Mouse (Mus musculus) MEL (cell line): ENCODE data around the gene Prkd1. TPM values are rescaled to one million over a fixed set of nuclear protein-coding genes. Genes with fewer than 3 reads are reported as not detected.

Source experiments
- DNase-seq: peaks from one replicate; pipeline ENCODE4 v3.0.0; 2011; ENCODE audit warnings: low read depth, low spot score
- H3K27ac ChIP-seq: 2 replicates; pipeline ENCODE4 v1.5.1; 2012; ENCODE audit warnings: low read depth, mild to moderate bottlenecking, control low read depth, low read length, moderate library complexity; ENCODE audit not compliant: control insufficient read depth
- H3K27me3 ChIP-seq, 2 experiments: fragments of 150-350 bp in 1 of 2; sonication (generic) in 1 of 2; 2 replicates each; pipeline ENCODE4 v1.6.1; 2012; ENCODE audit warnings: low read length in 2 of 2, mild to moderate bottlenecking in 2 of 2, improper control_type of control experiment in 1 of 2, moderate library complexity in 1 of 2; ENCODE audit not compliant: insufficient read depth in 2 of 2, control insufficient read depth in 1 of 2
- H3K36me3 ChIP-seq, 2 experiments: 2 replicates each; pipeline ENCODE4 v1.6.1; 2012 to 2014; ENCODE audit warnings: low read length in 2 of 2, improper control_type of control experiment in 1 of 2, inconsistent platforms in 1 of 2, mild to moderate bottlenecking in 1 of 2; ENCODE audit not compliant: insufficient read depth in 2 of 2, control insufficient read depth in 1 of 2
- H3K4me1 ChIP-seq, 2 experiments: fragments of 150-350 bp in 1 of 2; sonication (generic) in 1 of 2; 2 replicates each; pipeline ENCODE4 v1.6.1; 2012; ENCODE audit warnings: low read length in 2 of 2, improper control_type of control experiment in 1 of 2, mild to moderate bottlenecking in 1 of 2; ENCODE audit not compliant: insufficient read depth in 2 of 2, control insufficient read depth in 1 of 2
- H3K4me3 ChIP-seq, 2 experiments: fragments of 150-350 bp in 1 of 2; sonication (generic) in 1 of 2; 2 replicates each; pipeline ENCODE4 v1.5.1; 2012; ENCODE audit warnings: low read depth in 2 of 2, low read length in 2 of 2, mild to moderate bottlenecking in 2 of 2, moderate library complexity in 2 of 2, control low read depth in 1 of 2, improper control_type of control experiment in 1 of 2; ENCODE audit not compliant: control insufficient read depth in 1 of 2, insufficient read depth in 1 of 2
- H3K79me2 ChIP-seq: 2 replicates; pipeline ENCODE4 v1.6.1; 2012; ENCODE audit warnings: mild to moderate bottlenecking, low read length, moderate library complexity; ENCODE audit not compliant: control insufficient read depth, poor library complexity, insufficient read depth
- H3K9ac ChIP-seq: 2 replicates; pipeline ENCODE4 v1.6.1; 2012; ENCODE audit warnings: low read depth, mild to moderate bottlenecking, control low read depth, low read length, moderate library complexity; ENCODE audit not compliant: control insufficient read depth, poor library complexity, severe bottlenecking
- H3K9me3 ChIP-seq: fragments of 150-350 bp; sonication (generic); replicated peaks from 2 replicates; pipeline ENCODE4 v1.6.1; 2012; ENCODE audit warnings: mild to moderate bottlenecking, low read length, improper control_type of control experiment, moderate library complexity; ENCODE audit not compliant: insufficient read depth
- CHD2 ChIP-seq: IDR thresholded peaks from 2 replicates; pipeline ENCODE4 v1.6.1; 2011; ENCODE audit warnings: low read length, improper control_type of control experiment
- GATA1 ChIP-seq: IDR thresholded peaks from 2 replicates; pipeline ENCODE4 v1.6.1; 2011; ENCODE audit warnings: low read depth, low read length, improper control_type of control experiment
- JUND ChIP-seq: IDR thresholded peaks from 2 replicates; pipeline ENCODE4 v1.6.1; 2011; ENCODE audit warnings: low read depth, mild to moderate bottlenecking, improper control_type of control experiment, low read length
- KAT2A ChIP-seq: conservative IDR thresholded peaks from 2 replicates; pipeline ENCODE4 v1.6.1; 2012; ENCODE audit warnings: low read depth, low read length, improper control_type of control experiment, inconsistent platforms
- MAFK ChIP-seq: IDR thresholded peaks from 2 replicates; pipeline ENCODE4 v1.6.1; 2011; ENCODE audit warnings: low read depth, mild to moderate bottlenecking, low read length, improper control_type of control experiment, borderline replicate concordance
- MEF2A ChIP-seq: IDR thresholded peaks from 2 replicates; pipeline ENCODE4 v1.6.1; 2014; ENCODE audit warnings: low read depth, mild to moderate bottlenecking, inconsistent platforms, low read length, improper control_type of control experiment; ENCODE audit not compliant: poor library complexity, insufficient replicate concordance, severe bottlenecking; ENCODE audit errors: extremely low read depth
- MXI1 ChIP-seq: IDR thresholded peaks from 2 replicates; pipeline ENCODE4 v1.6.1; 2011; ENCODE audit warnings: mild to moderate bottlenecking, low read depth, low read length, improper control_type of control experiment
- MYB ChIP-seq: IDR thresholded peaks from 2 replicates; pipeline ENCODE4 v1.6.1; 2011; ENCODE audit warnings: mild to moderate bottlenecking, low read depth, low read length, improper control_type of control experiment
- MYC ChIP-seq: IDR thresholded peaks from 2 replicates; pipeline ENCODE4 v1.6.1; 2011; ENCODE audit warnings: low read depth, mild to moderate bottlenecking, low read length, improper control_type of control experiment, moderate library complexity
- NELFE ChIP-seq: IDR thresholded peaks from 2 replicates; pipeline ENCODE4 v1.6.1; 2011; ENCODE audit warnings: low read depth, low read length, improper control_type of control experiment
- SIN3A ChIP-seq: IDR thresholded peaks from 2 replicates; pipeline ENCODE4 v1.6.1; 2012; ENCODE audit warnings: low read length, improper control_type of control experiment, inconsistent platforms
- USF2 ChIP-seq, 2 experiments: IDR thresholded peaks; 2 replicates each; pipeline ENCODE4 v1.6.1; 2011 to 2012; ENCODE audit warnings: improper control_type of control experiment in 2 of 2, low read length in 2 of 2, borderline replicate concordance in 1 of 2, inconsistent platforms in 1 of 2, low read depth in 1 of 2, mild to moderate bottlenecking in 1 of 2; ENCODE audit not compliant: insufficient read depth in 1 of 2
- ZC3H11A ChIP-seq: IDR thresholded peaks from 2 replicates; pipeline ENCODE4 v1.6.1; 2012; ENCODE audit warnings: low read depth, mild to moderate bottlenecking, inconsistent platforms, low read length, improper control_type of control experiment
- ZKSCAN1 ChIP-seq: IDR thresholded peaks from 2 replicates; pipeline ENCODE4 v1.6.1; 2012; ENCODE audit warnings: low read depth, mild to moderate bottlenecking, inconsistent platforms, low read length, improper control_type of control experiment, moderate library complexity
- ZMIZ1 ChIP-seq: IDR thresholded peaks from 2 replicates; pipeline ENCODE4 v1.6.1; 2012; ENCODE audit warnings: low read depth, mild to moderate bottlenecking, inconsistent platforms, low read length, improper control_type of control experiment, moderate library complexity
- ZNF384 ChIP-seq: IDR thresholded peaks from 2 replicates; pipeline ENCODE4 v1.6.1; 2012; ENCODE audit warnings: low read depth, mild to moderate bottlenecking, inconsistent platforms, low read length, improper control_type of control experiment
- polyA plus RNA-seq, 2 experiments: library from polyadenylated mRNA; stranded (reverse) in 1 of 2; unstranded in 1 of 2; fragments of >175 nt in 1 of 2; fragments of >200 nt in 1 of 2; gene quantifications; 2 replicates each; pipeline versions ENCODE4 v1.2.1 to v1.2.4; 2012; ENCODE audit warnings: low replicate concordance in 2 of 2, low read depth in 1 of 2; ENCODE audit not compliant: insufficient read length in 2 of 2, insufficient read depth in 1 of 2, missing spikeins in 1 of 2
- total RNA-seq: library from RNA; depleted of rRNA; stranded (reverse); fragments of 300-350 nt; gene quantifications from 2 replicates; pipeline ENCODE4 v1.2.3, GENCODE M21; 2012

The Prkd1 gene
- total and polyA plus RNA-seq, 3 experiments, result not detected

DNA sequence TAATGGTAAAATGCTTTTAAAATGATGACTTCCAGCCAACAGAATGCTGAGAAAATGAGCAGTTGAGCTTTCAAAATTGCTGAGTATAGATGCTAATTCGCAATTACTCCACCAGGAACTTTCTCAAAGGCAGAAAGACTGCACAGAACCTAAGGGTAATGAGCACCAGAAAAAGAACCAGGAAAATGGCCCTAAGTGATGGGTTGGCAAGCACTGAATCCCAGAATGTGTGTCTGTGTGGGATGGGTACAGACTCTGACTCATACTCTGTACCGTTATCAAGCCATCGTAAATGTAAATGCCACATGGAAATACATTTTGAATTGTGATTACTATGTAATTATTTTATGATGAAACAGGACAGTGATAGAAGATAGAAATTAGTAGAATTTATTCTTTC, 197.1 kb downstream of the Prkd1 start:
- TF ChIP-seq MYC, result no peak
- no peak for TF ChIP-seq ZC3H11A
- no peak for TF ChIP-seq CHD2
- TF ChIP-seq MEF2A, result no peak
- TF ChIP-seq NELFE, result no peak
- TF ChIP-seq MXI1, result no peak
- TF ChIP-seq MYB, result no peak

GRCm38 (mm10) chr12:50436660-50437059, 212.2 kb downstream of the Prkd1 start:
- no peak for TF ChIP-seq JUND
- TF ChIP-seq NELFE, result no peak
- TF ChIP-seq KAT2A, result no peak
- no peak for TF ChIP-seq USF2 (IDR thresholded peaks at IDR 0.05; ENCODE audit: borderline replicate concordance in 1 of 2, insufficient read depth in 1 of 2, low read depth in 1 of 2, low read length in 2 of 2)
- TF ChIP-seq GATA1, result no peak
- no peak for TF ChIP-seq ZC3H11A
- no peak for TF ChIP-seq ZMIZ1
- no peak for TF ChIP-seq SIN3A
- TF ChIP-seq MXI1, result no peak
- no peak for TF ChIP-seq ZKSCAN1
- TF ChIP-seq MAFK, result no peak
- TF ChIP-seq ZNF384, result no peak

More for the DNA sequence above, 197.1 kb downstream of the Prkd1 start:
- Histone ChIP-seq H3K27ac (no peak overlapping the region), H3K4me1 (no peaks in the 10 kb centered on the region), H3K79me2 (no peaks in the 10 kb centered on the region), H3K27me3 (no peaks in the 10 kb centered on the region; a peak in 1 of 4 replicates), H3K4me3 (no peak overlapping the region), H3K9ac (no peak overlapping the region), H3K36me3 (no peaks in the 10 kb centered on the region), H3K9me3 (no peaks in the 10 kb centered on the region)
- no peak for DNase-seq

More at GRCm38 (mm10) chr12:50436660-50437059, 212.2 kb downstream of the Prkd1 start:
- no peak overlapping the region for H3K27ac ChIP-seq
- no peaks in the 10 kb centered on the region for H3K27me3 ChIP-seq
- H3K9me3 ChIP-seq, result no peaks in the 10 kb centered on the region
- H3K4me3 ChIP-seq, result no peak overlapping the region
- H3K4me1 ChIP-seq, result no peaks in the 10 kb centered on the region
- no peak for DNase-seq
- H3K9ac ChIP-seq, result no peak overlapping the region
- no peaks in the 10 kb centered on the region for H3K79me2 ChIP-seq
- H3K36me3 ChIP-seq, result no peaks in the 10 kb centered on the region
